Mouse (Mus musculus) left cerebral cortex, adult 9 months (tissue): ENCODE data around the gene Proz.
A peak's percentile ranks its signal among the peaks of the same experiment; 100 is the strongest.
"Not testable (repeated sequence)": the region's sequence is repeated elsewhere in the genome, so short reads cannot be mapped to it uniquely, and the experiment has no call there.

ENCODE experiments used
- DNase-seq, 2 experiments: peaks; one replicate each; pipeline ENCODE4 v3.0.0; 2022; ENCODE audit warnings: low spot score in 2 of 2

The Proz gene

DNA sequence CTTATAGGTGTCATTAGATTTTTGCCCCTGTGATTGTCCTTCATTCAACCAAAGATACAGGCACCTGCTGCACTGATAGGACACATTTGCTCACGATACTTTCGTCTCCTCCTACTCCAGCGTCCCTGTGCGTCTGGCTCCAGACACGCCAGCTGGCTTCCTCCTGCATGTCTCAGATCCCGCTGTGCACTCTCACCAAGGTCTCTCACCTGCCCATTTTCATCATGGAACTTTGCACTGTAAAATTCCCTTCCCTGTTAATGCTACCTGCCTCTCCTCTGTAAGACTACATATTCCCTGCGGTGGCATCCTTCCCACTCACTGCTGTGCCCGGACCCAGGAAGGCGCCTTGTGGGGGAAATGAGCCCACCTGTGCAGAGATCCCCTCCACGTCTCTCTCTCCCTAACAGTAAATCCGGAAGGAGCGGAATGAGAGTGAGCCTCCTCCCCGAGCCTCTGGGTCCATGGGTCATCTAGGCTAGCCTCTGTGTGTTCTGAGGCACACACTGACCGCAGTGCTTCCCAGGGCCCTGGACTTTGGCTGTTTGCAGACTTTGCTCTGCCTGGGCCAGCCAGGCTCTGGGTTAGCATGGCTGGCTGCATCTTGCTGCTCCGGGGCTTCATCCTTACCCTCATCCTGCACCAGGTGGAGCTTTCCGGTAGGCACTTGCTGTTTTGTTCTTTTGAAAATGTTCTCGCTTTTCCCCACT is at the start of gene Proz:
Gene Proz (plus strand): TSS at position 474 of the 710 bp plus-strand sequence.
- no peak for DNase-seq

GRCm38 (mm10) chr8:13019560-13019959 is 41.2 kb upstream of the Proz start:
- no peak for DNase-seq

DNA sequence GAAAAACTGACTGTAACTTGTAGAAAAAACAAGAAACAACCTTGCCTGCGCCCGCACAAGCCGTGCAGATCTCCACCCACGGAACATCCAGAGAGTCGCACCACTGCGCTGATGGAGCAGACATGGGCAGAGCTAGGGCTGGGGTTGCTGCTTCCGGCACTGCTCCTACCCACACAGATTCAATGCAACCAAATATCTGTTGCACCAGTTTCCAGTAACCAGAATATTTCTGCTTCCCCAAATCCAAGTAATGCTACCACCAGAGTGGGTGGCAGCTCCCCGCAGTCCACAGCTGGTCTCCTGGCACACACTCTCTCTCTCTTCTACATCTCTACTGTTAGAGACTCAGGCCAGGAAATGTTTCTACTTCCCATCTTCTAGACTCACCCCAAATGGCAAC is 38.9 kb upstream of the Proz start:
- DNase-seq: peak in 1 of 2 experiments; percentile 60

DNA sequence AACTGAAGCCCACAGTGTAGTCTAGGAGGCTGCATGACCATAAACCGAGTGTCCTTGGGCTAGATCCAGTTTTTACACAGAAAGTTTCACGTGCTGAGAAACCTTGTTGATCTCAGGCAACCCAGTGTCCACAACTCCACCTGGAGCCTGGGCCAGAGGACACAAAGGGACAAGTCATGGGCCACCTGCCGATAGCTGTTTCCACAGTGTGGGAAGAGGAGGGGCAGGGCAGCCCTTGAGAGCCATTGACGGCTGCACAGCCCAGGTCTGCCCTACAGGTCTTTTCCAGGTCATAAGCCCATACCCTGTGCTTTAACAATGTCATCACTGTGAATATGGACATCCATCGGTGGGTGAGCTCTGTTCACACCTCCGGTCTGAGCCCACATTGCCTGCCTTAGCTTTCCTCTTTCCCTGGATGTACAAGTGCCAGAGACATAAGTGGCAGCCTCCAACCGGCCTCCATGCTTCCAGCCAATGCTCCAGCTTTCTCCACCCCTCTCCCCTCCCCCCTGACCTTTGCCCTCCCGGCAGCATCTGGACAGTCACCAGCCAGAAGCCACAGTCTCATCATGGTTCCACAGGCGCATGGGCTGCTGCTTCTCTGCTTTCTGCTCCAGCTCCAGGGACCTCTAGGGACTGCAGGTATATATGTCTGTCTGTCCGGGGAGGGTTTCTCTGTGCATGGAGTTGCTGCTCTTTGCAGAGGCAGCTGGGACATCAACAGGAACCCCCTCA is 35.1 kb upstream of the Proz start, which contains the start of gene F7:
Gene F7 (plus strand): TSS at position 548 of the 738 bp plus-strand sequence.
- DNase-seq: no peak

GRCm38 (mm10) chr8:13027615-13028014 is 33.1 kb upstream of the Proz start:
- DNase-seq: no peak

DNA sequence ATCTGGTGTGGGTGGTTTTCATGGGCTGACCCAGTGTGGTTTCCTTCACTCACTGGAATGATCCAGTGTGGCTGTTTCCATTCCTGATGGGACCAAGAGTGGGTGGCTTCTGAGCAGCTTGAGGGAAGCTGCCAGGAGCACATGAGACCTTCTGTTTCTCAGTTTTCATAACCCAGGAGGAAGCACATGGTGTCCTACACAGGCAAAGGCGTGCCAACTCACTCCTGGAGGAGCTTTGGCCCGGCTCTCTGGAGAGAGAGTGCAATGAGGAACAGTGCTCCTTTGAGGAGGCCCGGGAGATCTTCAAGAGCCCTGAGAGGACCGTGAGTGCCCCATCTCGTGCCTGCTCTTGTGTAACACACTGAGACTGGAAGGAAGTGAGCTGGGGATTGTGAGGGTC is 32.2 kb upstream of the Proz start:
- peak; percentile 47 to 83 for DNase-seq

DNA sequence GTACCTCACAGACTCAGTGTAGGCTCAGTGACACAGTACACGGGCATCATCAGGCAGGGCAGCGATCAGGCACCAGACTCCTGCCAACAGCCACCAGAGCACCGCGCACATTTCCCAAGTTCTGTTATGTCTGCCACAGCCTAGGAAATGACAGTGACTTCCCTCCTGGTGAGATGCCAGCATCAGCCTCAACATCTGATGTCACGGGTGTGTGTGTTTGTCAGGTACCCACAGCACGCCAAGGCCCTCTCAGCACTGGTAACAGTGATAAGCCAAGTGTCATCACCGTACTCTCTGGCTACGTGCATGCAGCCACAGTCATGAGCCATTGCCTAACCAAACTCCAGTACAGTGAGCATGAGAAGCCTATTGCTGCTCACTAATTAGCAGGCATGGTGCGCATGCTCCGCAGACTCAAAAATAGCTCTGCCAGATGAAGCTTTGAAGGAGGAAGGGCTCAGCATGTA is 24.3 kb upstream of the Proz start:
- peak; percentile 44 to 55 for DNase-seq

- no peak for DNase-seq
Measured at GRCm38 (mm10) chr8:13037015-13037414, 23.7 kb upstream of the Proz start, which contains the start of gene F10. TSS of gene F10 (plus strand) at chr8:13037308.

- no peak for DNase-seq
Measured at GRCm38 (mm10) chr8:13037569-13037968, 23.1 kb upstream of the Proz start.

DNA sequence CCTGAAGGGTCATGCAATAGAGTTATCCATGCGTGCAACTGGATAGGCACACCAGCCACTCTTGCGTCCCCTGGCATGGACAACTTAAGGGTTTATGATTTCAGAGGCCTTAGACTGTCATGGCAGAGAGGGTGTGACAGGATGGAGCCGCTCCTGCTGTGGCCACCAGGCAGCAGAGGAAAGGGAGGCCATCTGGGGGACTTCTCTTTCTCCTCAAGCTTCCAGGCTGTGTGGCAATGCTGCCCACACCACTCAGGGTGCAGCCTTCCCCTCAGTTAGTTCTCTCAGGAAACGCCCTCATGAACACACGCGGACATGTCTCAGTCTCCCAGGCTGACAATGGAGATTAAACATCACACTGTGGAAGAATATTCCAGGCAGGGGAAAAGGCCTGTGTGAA is 21.7 kb upstream of the Proz start:
- no peak for DNase-seq

DNA sequence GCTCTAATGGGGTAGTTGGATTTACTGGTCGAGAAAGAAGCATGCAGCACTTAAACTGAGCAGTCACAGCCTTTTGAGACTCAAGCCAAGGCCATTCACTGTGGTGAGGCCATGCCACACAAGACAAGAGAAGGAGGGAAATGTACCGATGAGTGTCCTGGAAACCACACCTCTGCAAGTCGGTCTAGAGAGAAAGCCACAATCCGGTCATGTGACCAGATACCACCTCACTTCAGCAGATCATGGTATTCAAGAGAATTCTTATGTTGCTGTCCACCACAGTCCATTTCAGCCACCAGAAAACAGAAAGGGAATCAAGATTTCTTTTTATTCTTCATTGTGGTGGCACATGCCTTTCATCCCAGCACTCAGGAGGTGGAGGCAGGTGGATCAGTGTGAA is 19.3 kb upstream of the Proz start:
- no peak for DNase-seq

GRCm38 (mm10) chr8:13047652-13048051 is 13.1 kb upstream of the Proz start:
- no peak for DNase-seq

DNA sequence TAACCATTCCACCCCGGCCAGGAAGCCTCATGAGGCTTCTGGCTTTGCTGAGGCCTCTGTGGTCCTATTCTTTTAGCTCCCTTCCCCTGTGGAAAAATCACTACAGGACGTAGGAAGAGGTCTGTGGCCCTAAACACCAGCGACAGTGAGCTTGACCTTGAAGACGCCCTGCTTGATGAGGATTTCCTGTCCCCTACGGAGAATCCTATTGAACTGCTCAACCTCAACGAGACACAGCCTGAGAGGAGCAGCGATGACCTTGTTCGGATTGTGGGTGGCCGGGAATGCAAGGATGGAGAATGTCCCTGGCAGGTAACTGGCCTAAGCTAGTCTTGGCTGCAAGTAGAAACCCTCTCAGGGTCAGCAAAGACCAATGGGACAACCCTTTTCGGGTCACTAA is 10.2 kb upstream of the Proz start:
- DNase-seq: no peak

GRCm38 (mm10) chr8:13057351-13057750 is 3.4 kb upstream of the Proz start:
- no peak for DNase-seq

- no peak for DNase-seq
Measured at GRCm38 (mm10) chr8:13063112-13063511, 2.4 kb downstream of the Proz start.

GRCm38 (mm10) chr8:13073255-13073654 is 12.5 kb downstream of the Proz start:
- no peak for DNase-seq

GRCm38 (mm10) chr8:13075044-13075443 is 14.3 kb downstream of the Proz start:
- no peak for DNase-seq

- not testable (repeated sequence) for DNase-seq
Measured at GRCm38 (mm10) chr8:13075579-13075978, 14.9 kb downstream of the Proz start.

DNA sequence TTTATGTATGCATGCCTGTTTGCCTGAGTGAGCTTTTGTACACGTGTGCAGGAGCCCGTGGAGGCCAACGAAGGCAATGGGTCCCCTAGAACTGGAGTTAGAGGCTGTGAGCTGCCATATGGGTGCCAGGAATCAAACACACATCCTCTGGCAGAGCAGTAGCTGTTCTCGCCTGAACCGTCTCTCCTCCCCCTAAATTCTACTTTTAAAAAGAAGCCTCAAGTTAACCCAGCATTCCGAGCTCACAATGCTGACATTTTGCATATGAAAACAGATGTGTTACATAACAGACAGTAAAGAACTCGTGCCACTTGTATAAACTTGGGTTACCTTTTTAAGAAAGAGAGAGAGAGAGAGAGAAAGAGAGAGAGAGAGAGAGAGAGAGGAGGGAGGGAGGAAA is 16.8 kb downstream of the Proz start:
- DNase-seq: peak in 1 of 2 experiments; percentile 15

GRCm38 (mm10) chr8:13104691-13105086 is 44.0 kb downstream of the Proz start:
- peak; percentile 70 to 90 for DNase-seq

- DNase-seq: peak; percentile 88 to 96
Measured at GRCm38 (mm10) chr8:13105087-13105881, 44.6 kb downstream of the Proz start, which contains the start of the genes Pcid2 and Cul4a. TSS of gene Pcid2 (minus strand) at chr8:13105459. TSS of gene Cul4a (plus strand) at chr8:13105621.
